ENCODE assay signal across 18 mouse cellular contexts in genomic region chr1:36251426-36251825, GRCm38 (mm10). TPM values are rescaled to one million over a fixed set of nuclear protein-coding genes. Genes with fewer than 3 reads are reported as not detected.
DNase-seq lines count a peak whose midpoint lies in the region; ATAC-seq lines count a peak whose summit lies in the region.
"Had no signal": no experiment of that assay in that cellular context is flagged by ENCODE, and none has a peak within 500 bp of the region (broad histone marks: within the 10 kb centered on the region; RNA-seq: fewer than 3 reads in every experiment).

No protein-coding gene starts in this region.

- WGBS in kidney, embryonic 16.5 days: 14% methylated on average over 9 of the region's 9 CpGs
- WGBS in intestine, embryonic 15.5 days: 12% methylated on average over 9 of the region's 9 CpGs

- H3K36me3 ChIP-seq in kidney, embryonic 16.5 days (ENCODE audit: insufficient read depth, low read length): no peaks in the 10 kb centered on the region
- no peaks in the 10 kb centered on the region for H3K36me3 ChIP-seq in intestine, embryonic 15.5 days
- H3K36me3 ChIP-seq: embryonic facial prominence, embryonic 15.5 days; forebrain, embryonic 12.5 days; heart, embryonic 15.5 days; hindbrain, embryonic 15.5 days; limb, embryonic 13.5 days had no signal

- no peak overlapping the region for H3K4me3 ChIP-seq in kidney, embryonic 16.5 days (ENCODE audit: low read length)
- no peak overlapping the region for H3K4me3 ChIP-seq in intestine, embryonic 15.5 days (replicated peaks)
- H3K4me3 ChIP-seq: embryonic facial prominence, embryonic 15.5 days; forebrain, embryonic 12.5 days; heart, embryonic 15.5 days; hindbrain, embryonic 15.5 days; limb, embryonic 13.5 days had no signal

- peaks cover 20% of the 10 kb centered on the region for H3K4me1 ChIP-seq in kidney, embryonic 16.5 days (ENCODE audit: insufficient read depth, low read length)
- peaks cover 11% of the 10 kb centered on the region; the same call in 1 of the 2 replicates for H3K4me1 ChIP-seq in intestine, embryonic 15.5 days (replicated peaks)

- H3K27ac ChIP-seq in kidney, embryonic 16.5 days (ENCODE audit: low read length): no peak overlapping the region
- H3K27ac ChIP-seq in intestine, embryonic 15.5 days: no peak overlapping the region
- H3K27ac ChIP-seq: embryonic facial prominence, embryonic 15.5 days; forebrain, embryonic 12.5 days; heart, embryonic 15.5 days; hindbrain, embryonic 15.5 days; limb, embryonic 13.5 days had no signal

- ATAC-seq in kidney, embryonic 16.5 days (ENCODE audit: low FRiP score, low TSS enrichment): no peak
- peak; percentile 80 for ATAC-seq in intestine, embryonic 15.5 days
- ATAC-seq: Patski had no signal

- no peak overlapping the region for H3K4me2 ChIP-seq in kidney, embryonic 16.5 days (replicated peaks; ENCODE audit: low read depth, low read length)
- H3K4me2 ChIP-seq in intestine, embryonic 15.5 days (replicated peaks): no peak overlapping the region
- H3K4me2 ChIP-seq: embryonic facial prominence, embryonic 15.5 days; forebrain, embryonic 12.5 days; heart, embryonic 15.5 days; hindbrain, embryonic 15.5 days; limb, embryonic 13.5 days; lung, embryonic 14.5 days had no signal

- H3K27me3 ChIP-seq in kidney, embryonic 16.5 days (ENCODE audit: insufficient read depth, low read length): no peaks in the 10 kb centered on the region
- no peaks in the 10 kb centered on the region for H3K27me3 ChIP-seq in intestine, embryonic 15.5 days (replicated peaks)
- H3K27me3 ChIP-seq: Patski had no signal

- 0 out of 2 replicates have a peak overlapping the region, but pooled peaks have one; percentile 20 for H3K9ac ChIP-seq in kidney, embryonic 16.5 days (replicated peaks; ENCODE audit: low read length)
- H3K9ac ChIP-seq in intestine, embryonic 15.5 days: no peak overlapping the region
- H3K9ac ChIP-seq: embryonic facial prominence, embryonic 15.5 days; forebrain, embryonic 12.5 days; heart, embryonic 15.5 days; hindbrain, embryonic 15.5 days; limb, embryonic 13.5 days; lung, embryonic 14.5 days had no signal

- DNase-seq in kidney, adult 18-20 months: no peak
- peak; percentile 60 for DNase-seq in thymus, postnatal 4 days
- no peak for DNase-seq in thymus, postnatal 25 days
- DNase-seq in yolk sac, embryonic 10.5 days (ENCODE audit: low spot score): peak; percentile 68
- DNase-seq in layer of hippocampus, postnatal 14 days (ENCODE audit: low spot score in 2 of 2): no peak
- no peak for DNase-seq in right cerebral cortex, postnatal 14 days
- DNase-seq: adrenal gland, adult 8-10 months; cerebellum, adult 9-11 months; heart, adult 11 months; lung, embryonic 14.5 days had no signal

- H3K9me3 ChIP-seq in kidney, embryonic 16.5 days (ENCODE audit: low read length): peaks cover 2% of the 10 kb centered on the region; the same call in 1 of the 2 replicates
- H3K9me3 ChIP-seq in intestine, embryonic 15.5 days: no peaks in the 10 kb centered on the region
- H3K9me3 ChIP-seq: embryonic facial prominence, embryonic 15.5 days; heart, embryonic 15.5 days; hindbrain, embryonic 15.5 days had no signal

RNA-seq across cellular contexts. Expression of gene Uggt1, which starts 6.9 kb away (rescaled TPM):
- polyA plus RNA-seq in kidney, embryonic 16.5 days (2015; fragmentation: Nextera tagmentation; extraction: Ambion mirVana): 61.3 and 69.0 TPM in 2 replicates
- polyA plus RNA-seq in intestine, embryonic 15.5 days (2015; fragmentation: Nextera tagmentation; extraction: Ambion mirVana): 50.3 and 57.5 TPM in 2 replicates
- 10 to 100 TPM; 38.3 to 44.3 TPM for total RNA-seq in layer of hippocampus, postnatal 14 days (2021)

RNA-seq across cellular contexts. Expression of gene Neurl3, which starts 23.1 kb away (rescaled TPM):
- polyA plus RNA-seq in kidney, embryonic 16.5 days (2015; fragmentation: Nextera tagmentation; extraction: Ambion mirVana): 18.4 TPM in 2 replicates
- polyA plus RNA-seq in intestine, embryonic 15.5 days (2015; fragmentation: Nextera tagmentation; extraction: Ambion mirVana): 24.2 and 25.6 TPM in 2 replicates
- total RNA-seq in layer of hippocampus, postnatal 14 days (2021): under 1 TPM; 0.55 to 0.67 TPM

RNA-seq across cellular contexts. Expression of gene Arid5a, which starts 56.1 kb away (rescaled TPM):
- 6.5 and 7.9 TPM in 2 replicates for polyA plus RNA-seq in kidney, embryonic 16.5 days (2015; fragmentation: Nextera tagmentation; extraction: Ambion mirVana)
- polyA plus RNA-seq in intestine, embryonic 15.5 days (2015; fragmentation: Nextera tagmentation; extraction: Ambion mirVana): 3.2 and 5.3 TPM in 2 replicates
- total RNA-seq in layer of hippocampus, postnatal 14 days (2021): 10 to 100 TPM; 17.2 to 19.9 TPM

Comparison
In these comparisons a context has a peak if more than half of its experiments do, and no peak if none do; other contexts are left out.
1. DNase-seq: peak in thymus, postnatal 4 days (single experiment) and yolk sac, embryonic 10.5 days (single experiment); none in kidney, adult 18-20 months (single experiment), thymus, postnatal 25 days (single experiment), layer of hippocampus, postnatal 14 days (0 of 2) and right cerebral cortex, postnatal 14 days (single experiment).